Mouse (Mus musculus) midbrain, postnatal 0 days (tissue): ENCODE results near the gene Snx5. TPM values are rescaled to one million over a fixed set of nuclear protein-coding genes. Genes with fewer than 3 reads are reported as not detected.

Experiments
- ATAC-seq: fragments of 200-750 bp; cut with Nextera tagmentation; 2 replicates; pipeline ENCODE4 v1.8.0; 2017; ENCODE audit warnings: moderate number of reproducible peaks, mild to moderate bottlenecking, moderate TSS enrichment, moderate library complexity; ENCODE audit not compliant: low FRiP score
- DNase-seq: peaks from one replicate; pipeline ENCODE4 v3.0.0-alpha.2; 2015; ENCODE audit warnings: low spot score
- H3K27ac ChIP-seq: fragments of 300-500 bp; sonication (generic); 2 replicates; pipeline ENCODE4 v1.5.1; 2014; ENCODE audit warnings: low read depth, mild to moderate bottlenecking, low read length, mixed read lengths
- H3K27me3 ChIP-seq: fragments of 300-500 bp; sonication (generic); 2 replicates; pipeline ENCODE4 v1.6.1; 2014; ENCODE audit warnings: low read length, control low read depth, mixed read lengths; ENCODE audit not compliant: insufficient read depth
- H3K36me3 ChIP-seq: fragments of 300-500 bp; sonication (generic); 2 replicates; pipeline ENCODE4 v1.6.1; 2014; ENCODE audit warnings: low read length, control low read depth, mixed read lengths; ENCODE audit not compliant: insufficient read depth
- H3K4me1 ChIP-seq: fragments of 300-500 bp; sonication (generic); 2 replicates; pipeline ENCODE4 v1.6.1; 2014; ENCODE audit warnings: mild to moderate bottlenecking, control low read depth, antibody characterized with exemption, low read length, mixed read lengths; ENCODE audit not compliant: insufficient read depth
- H3K4me2 ChIP-seq: fragments of 300-500 bp; sonication (generic); 2 replicates; pipeline ENCODE4 v1.6.1; 2014; ENCODE audit warnings: low read depth, mild to moderate bottlenecking, low read length, mixed read lengths; ENCODE audit not compliant: poor library complexity, severe bottlenecking
- H3K4me3 ChIP-seq: fragments of 300-500 bp; sonication (generic); 2 replicates; pipeline ENCODE4 v1.5.1; 2014; ENCODE audit warnings: low read depth, mild to moderate bottlenecking, low read length, moderate library complexity
- H3K9ac ChIP-seq: fragments of 300-500 bp; sonication (generic); replicated peaks from 2 replicates; pipeline ENCODE4 v1.6.1; 2014; ENCODE audit warnings: mild to moderate bottlenecking, low read length, moderate library complexity, mixed read lengths; ENCODE audit not compliant: poor library complexity, severe bottlenecking
- H3K9me3 ChIP-seq: fragments of 300-500 bp; sonication (generic); 2 replicates; pipeline ENCODE4 v1.6.1; 2016; ENCODE audit warnings: low read length, control low read depth
- CTCF ChIP-seq: IDR thresholded peaks from 2 replicates; pipeline ENCODE4 v1.5.1; 2016; ENCODE audit warnings: antibody characterized with exemption, mild to moderate bottlenecking
- WGBS: fragments of 180-500 bp; shearing (Covaris S2); extraction: QIAGEN DNeasy Blood & Tissue Kit; methylation state at CpG from one replicate; pipeline ENCODE4 v1.1.7; 2014; 5-methylcytosine and 5-hydroxymethylcytosine counted together
- polyA plus RNA-seq: library from polyadenylated mRNA; unstranded; fragments of >200 nt; fragmentation: Nextera tagmentation; extraction: Ambion mirVana; gene quantifications from 2 replicates; pipeline ENCODE4 v1.2.1, GENCODE M21; 2015
- total RNA-seq: library from RNA; depleted of rRNA; stranded (reverse); fragments of >200 nt; gene quantifications from 2 replicates; pipeline ENCODE4 v1.2.3, GENCODE M21; 2014; rRNA removed

The Snx5 gene
- total RNA-seq = 62.3 and 69.0 TPM in 2 replicates
- 57.2 and 58.0 TPM in 2 replicates for polyA plus RNA-seq

GRCm38 (mm10) chr2:144270507-144271420 is at the start of gene Snx5, which contains the start of gene Mgme1:
Gene Snx5, minus strand, starts transcription at chr2:144270906.
Gene Mgme1, plus strand, starts transcription at chr2:144270663.
- ATAC-seq (peak; percentile 97), DNase-seq (peak; percentile 96)
- Histone ChIP-seq H3K4me1 (peaks cover 9% of the 10 kb centered on the region; the same call in 1 of the 2 replicates), H3K4me2 (peak within 1 kb of the TSS; percentile 68), H3K27ac (peak within 1 kb of the TSS; percentile 91), H3K27me3 (no peaks in the 10 kb centered on the region), H3K9ac (peak within 1 kb of the TSS; percentile 94), H3K9me3 (no peaks in the 10 kb centered on the region), H3K36me3 (no peaks in the 10 kb centered on the region), H3K4me3 (peak within 1 kb of the TSS; percentile 95)
- peak; percentile 9; the same call in 1 of the 2 replicates for TF ChIP-seq CTCF
- under 1% methylated on average over 82 of the region's 93 CpGs for WGBS

- no peaks in the 10 kb centered on the region for H3K4me1 ChIP-seq
- no peaks in the 10 kb centered on the region for H3K9me3 ChIP-seq
- no peak overlapping the region for H3K4me3 ChIP-seq
- WGBS = 83% methylated on average over 2 of the region's 2 CpGs
- H3K36me3 ChIP-seq = no peaks in the 10 kb centered on the region
- ATAC-seq = no peak
- no peak overlapping the region for H3K9ac ChIP-seq
- H3K4me2 ChIP-seq = no peak overlapping the region
- no peak for DNase-seq
- no peaks in the 10 kb centered on the region for H3K27me3 ChIP-seq
- H3K27ac ChIP-seq = no peak overlapping the region
- no peak for TF ChIP-seq CTCF
Measured at GRCm38 (mm10) chr2:144311372-144311771, 40.7 kb upstream of the Snx5 start.

- Histone ChIP-seq H3K27ac (no peak overlapping the region), H3K4me3 (no peak overlapping the region), H3K27me3 (no peaks in the 10 kb centered on the region), H3K36me3 (no peaks in the 10 kb centered on the region), H3K9ac (no peak overlapping the region), H3K4me2 (no peak overlapping the region), H3K4me1 (no peaks in the 10 kb centered on the region), H3K9me3 (no peaks in the 10 kb centered on the region)
- ATAC-seq (no peak), DNase-seq (no peak)
- no peak for TF ChIP-seq CTCF
- 17% methylated on average over 5 of the region's 5 CpGs for WGBS
Measured at GRCm38 (mm10) chr2:144310273-144310672, 39.6 kb upstream of the Snx5 start.

- no peaks in the 10 kb centered on the region for H3K9me3 ChIP-seq
- no peak overlapping the region for H3K9ac ChIP-seq
- DNase-seq = no peak
- no peak overlapping the region for H3K27ac ChIP-seq
- no peak for ATAC-seq
- no peaks in the 10 kb centered on the region for H3K4me1 ChIP-seq
- no peak overlapping the region for H3K4me3 ChIP-seq
- no peaks in the 10 kb centered on the region for H3K27me3 ChIP-seq
- H3K36me3 ChIP-seq = no peaks in the 10 kb centered on the region
- WGBS = 56% methylated on average over 8 of the region's 8 CpGs
- no peak overlapping the region for H3K4me2 ChIP-seq
- TF ChIP-seq CTCF = no peak
Measured at GRCm38 (mm10) chr2:144308561-144308960, 37.9 kb upstream of the Snx5 start.

- ATAC-seq = no peak
- H3K4me3 ChIP-seq = no peak overlapping the region
- DNase-seq = no peak
- H3K36me3 ChIP-seq = no peaks in the 10 kb centered on the region
- H3K27me3 ChIP-seq = no peaks in the 10 kb centered on the region
- no peaks in the 10 kb centered on the region for H3K4me1 ChIP-seq
- 0 out of 2 replicates have a peak, but pooled peaks have one; percentile 20 for TF ChIP-seq CTCF
- H3K27ac ChIP-seq = no peak overlapping the region
- no peaks in the 10 kb centered on the region for H3K9me3 ChIP-seq
- H3K4me2 ChIP-seq = no peak overlapping the region
- no peak overlapping the region for H3K9ac ChIP-seq
- WGBS = 71% methylated on average over 18 of the region's 18 CpGs
Measured at GRCm38 (mm10) chr2:144305721-144306294, 35.1 kb upstream of the Snx5 start.

DNA sequence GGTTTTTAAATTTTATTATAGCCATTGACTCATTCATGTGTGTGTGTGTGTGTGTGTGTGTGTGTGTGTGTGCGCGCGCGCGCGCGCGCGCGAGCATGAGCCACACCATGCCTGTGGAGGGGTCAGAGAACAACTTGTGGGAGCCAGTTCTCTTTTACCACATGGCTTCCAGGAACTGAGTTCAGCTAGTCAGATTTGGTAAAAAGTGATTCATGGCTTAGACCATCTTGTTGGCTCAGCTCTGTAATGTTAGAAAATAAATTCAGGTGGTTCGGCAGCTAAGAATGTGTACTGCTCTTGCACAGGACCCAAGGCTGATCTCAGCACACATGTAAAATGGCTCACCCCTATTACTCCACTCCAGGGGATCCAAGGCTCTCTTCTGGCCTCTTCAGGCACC is 30.4 kb upstream of the Snx5 start:
- no peak overlapping the region for H3K4me2 ChIP-seq

More for the DNA sequence above, 30.4 kb upstream of the Snx5 start:
- no peak for DNase-seq
- no peak for ATAC-seq
- H3K9ac ChIP-seq = no peak overlapping the region
- no peak for TF ChIP-seq CTCF
- H3K27me3 ChIP-seq = no peaks in the 10 kb centered on the region
- H3K27ac ChIP-seq = no peak overlapping the region
- no peaks in the 10 kb centered on the region for H3K36me3 ChIP-seq
- no peak overlapping the region for H3K4me3 ChIP-seq
- H3K9me3 ChIP-seq = no peaks in the 10 kb centered on the region
- H3K4me1 ChIP-seq = no peaks in the 10 kb centered on the region
- WGBS = 97% methylated on average over 11 of the region's 11 CpGs
